16 mouse cellular contexts compared by ENCODE assay signal in the genomic region with DNA sequence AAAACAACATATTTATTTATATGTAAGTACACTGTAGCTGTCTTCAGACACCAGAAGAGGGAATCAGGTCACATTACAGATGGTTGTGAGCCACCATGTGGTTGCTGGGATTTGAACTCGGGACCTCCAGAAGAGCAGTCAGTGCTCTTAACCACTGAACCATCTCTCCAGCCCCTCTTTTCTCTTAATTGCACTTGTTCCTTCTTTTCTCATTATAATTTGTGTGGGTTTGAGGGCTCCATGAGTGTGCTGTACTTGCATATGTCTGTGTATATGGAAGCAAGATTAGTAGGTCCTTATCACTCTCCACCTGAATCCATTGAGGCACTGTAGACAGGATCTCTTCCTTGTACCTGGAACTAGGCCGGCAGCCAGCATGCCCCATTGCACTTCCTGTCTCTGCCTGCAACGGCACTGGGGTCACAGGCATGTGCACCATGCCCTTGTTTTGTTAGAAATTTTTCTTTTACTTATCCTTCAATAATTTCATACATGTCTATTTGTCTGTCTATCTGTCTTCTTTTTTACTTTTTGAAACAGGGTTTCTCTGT. TPM values are rescaled to one million over a fixed set of nuclear protein-coding genes. Genes with fewer than 3 reads are reported as not detected.
"Had no signal": no experiment of that assay in that cellular context is flagged by ENCODE, and none has a peak within 500 bp of the region (broad histone marks: within the 10 kb centered on the region; RNA-seq: fewer than 3 reads in every experiment).

No protein-coding gene starts in this region.

- H3K36me3 ChIP-seq: liver, embryonic 15.5 days; lung, embryonic 15.5 days; midbrain, embryonic 13.5 days; midbrain, embryonic 15.5 days; neural tube, embryonic 12.5 days had no signal

- H3K27me3 ChIP-seq: liver, embryonic 15.5 days; lung, embryonic 15.5 days; megakaryocyte, embryonic 14.5 days; midbrain, embryonic 13.5 days; midbrain, embryonic 15.5 days; neural tube, embryonic 12.5 days had no signal

- DNase-seq: liver, postnatal 0 days; lung, adult 2 months; lung, postnatal 14 days; lung, postnatal 36 days; right cerebral cortex, postnatal 14 days; thymus, adult 2 months had no signal

- H3K4me2 ChIP-seq: liver, embryonic 15.5 days; lung, embryonic 15.5 days; midbrain, embryonic 11.5 days; midbrain, embryonic 13.5 days; midbrain, embryonic 15.5 days; neural tube, embryonic 12.5 days had no signal

- ATAC-seq: liver, postnatal 0 days; lung, postnatal 0 days; midbrain, embryonic 13.5 days; midbrain, embryonic 15.5 days had no signal

- H3K9ac ChIP-seq: liver, embryonic 15.5 days; liver, postnatal 0 days; lung, embryonic 15.5 days; midbrain, embryonic 13.5 days; midbrain, embryonic 15.5 days; neural tube, embryonic 12.5 days had no signal

- H3K9me3 ChIP-seq: liver, embryonic 15.5 days; lung, embryonic 15.5 days; megakaryocyte, embryonic 14.5 days; midbrain, embryonic 13.5 days; midbrain, embryonic 15.5 days; neural tube, embryonic 12.5 days had no signal

- H3K4me3 ChIP-seq: liver, embryonic 15.5 days; lung, embryonic 15.5 days; megakaryocyte, embryonic 14.5 days; midbrain, embryonic 13.5 days; midbrain, embryonic 15.5 days; neural tube, embryonic 12.5 days had no signal

- H3K27ac ChIP-seq: liver, embryonic 15.5 days; lung, embryonic 15.5 days; macrophage; midbrain, embryonic 13.5 days; midbrain, embryonic 15.5 days; neural tube, embryonic 12.5 days had no signal

RNA-seq across cellular contexts. Expression of a gene that starts 26.1 kb away (rescaled TPM):
- polyA plus RNA-seq: liver, embryonic 15.5 days; macrophage; midbrain, embryonic 11.5 days; neural tube, embryonic 12.5 days; spleen, adult 2 months had no signal
